Comparison of ENCODE assay signal across 9 mouse cellular contexts in genomic region chr5:114365043-114365752, GRCm38 (mm10). TPM values are rescaled to one million over a fixed set of nuclear protein-coding genes. Genes with fewer than 3 reads are reported as not detected.
DNase-seq lines count a peak whose midpoint lies in the region; ATAC-seq and TF ChIP-seq lines count a peak whose summit lies in the region.
"Had no signal": no experiment of that assay in that cellular context is flagged by ENCODE, and none has a peak within 500 bp of the region (broad histone marks: within the 10 kb centered on the region; RNA-seq: fewer than 3 reads in every experiment).

No protein-coding gene starts in this region.

- no peak overlapping the region for H3K4me3 ChIP-seq in limb, embryonic 12.5 days (replicated peaks)
- no peak overlapping the region for H3K4me3 ChIP-seq in limb, embryonic 10.5 days
- no peak overlapping the region for H3K4me3 ChIP-seq in embryonic facial prominence, embryonic 14.5 days (ENCODE audit: low read depth, low read length)
- no peak overlapping the region for H3K4me3 ChIP-seq in limb, embryonic 14.5 days (replicated peaks; ENCODE audit: low read length)
- no peak overlapping the region for H3K4me3 ChIP-seq in stomach, embryonic 15.5 days (replicated peaks)
- H3K4me3 ChIP-seq in hindbrain, embryonic 10.5 days: no peak overlapping the region
- H3K4me3 ChIP-seq: liver, embryonic 13.5 days had no signal

- no peak overlapping the region for H3K4me2 ChIP-seq in limb, embryonic 12.5 days
- H3K4me2 ChIP-seq in embryonic facial prominence, embryonic 14.5 days (ENCODE audit: low read depth, low read length): no peak overlapping the region
- H3K4me2 ChIP-seq in limb, embryonic 14.5 days (replicated peaks; ENCODE audit: low read depth, low read length, severe bottlenecking): no peak overlapping the region
- H3K4me2 ChIP-seq in stomach, embryonic 15.5 days: peak overlapping the region; percentile 15; the same call in 1 of the 2 replicates
- H3K4me2 ChIP-seq: liver, embryonic 13.5 days had no signal

- no peak for TF ChIP-seq POLR2A in limb, embryonic 14.5 days (IDR thresholded peaks at IDR 0.05; ENCODE audit: borderline replicate concordance, extremely low read depth, insufficient read depth, insufficient read length)

- H3K27ac ChIP-seq in limb, embryonic 12.5 days: peak overlapping the region; percentile 53; the same call in 1 of the 2 replicates
- H3K27ac ChIP-seq in limb, embryonic 10.5 days: no peak overlapping the region
- H3K27ac ChIP-seq in embryonic facial prominence, embryonic 14.5 days (replicated peaks; ENCODE audit: low read depth, low read length): peak overlapping the region; percentile 28; the same call in 1 of the 2 replicates
- 0 out of 2 replicates have a peak overlapping the region, but pooled peaks have one; percentile 55 for H3K27ac ChIP-seq in limb, embryonic 14.5 days (replicated peaks; ENCODE audit: low read depth, low read length)
- peak overlapping the region; percentile 86 for H3K27ac ChIP-seq in stomach, embryonic 15.5 days
- no peak overlapping the region for H3K27ac ChIP-seq in hindbrain, embryonic 10.5 days
- H3K27ac ChIP-seq: liver, embryonic 13.5 days had no signal

- no peak overlapping the region; the same call in 1 of the 2 replicates for H3K9ac ChIP-seq in limb, embryonic 12.5 days (replicated peaks)
- H3K9ac ChIP-seq in embryonic facial prominence, embryonic 14.5 days (ENCODE audit: low read depth, low read length): no peak overlapping the region
- no peak overlapping the region for H3K9ac ChIP-seq in limb, embryonic 14.5 days (ENCODE audit: low read depth, low read length, severe bottlenecking)
- H3K9ac ChIP-seq in stomach, embryonic 15.5 days: no peak overlapping the region
- H3K9ac ChIP-seq: liver, embryonic 13.5 days had no signal

- 86% methylated on average over 23 of the region's 23 CpGs for WGBS in limb, embryonic 12.5 days
- 92% methylated on average over 23 of the region's 23 CpGs for WGBS in limb, embryonic 10.5 days
- 79% methylated on average over 22 of the region's 23 CpGs for whole genome bisulfite sequencing in embryonic facial prominence, embryonic 14.5 days
- WGBS in limb, embryonic 14.5 days: 84% methylated on average over 22 of the region's 23 CpGs
- WGBS in stomach, embryonic 15.5 days: 68% methylated on average over 23 of the region's 23 CpGs
- WGBS in hindbrain, embryonic 10.5 days: 94% methylated on average over 23 of the region's 23 CpGs

- no peaks in the 10 kb centered on the region for H3K27me3 ChIP-seq in limb, embryonic 12.5 days
- H3K27me3 ChIP-seq in limb, embryonic 10.5 days (ENCODE audit: low read depth, poor library complexity, severe bottlenecking): no peaks in the 10 kb centered on the region
- H3K27me3 ChIP-seq in embryonic facial prominence, embryonic 14.5 days (replicated peaks; ENCODE audit: control insufficient read depth, insufficient read depth, low read length): no peaks in the 10 kb centered on the region
- H3K27me3 ChIP-seq in limb, embryonic 14.5 days (ENCODE audit: control insufficient read depth, insufficient read depth, low read length): no peaks in the 10 kb centered on the region
- no peaks in the 10 kb centered on the region for H3K27me3 ChIP-seq in stomach, embryonic 15.5 days (replicated peaks)
- no peaks in the 10 kb centered on the region for H3K27me3 ChIP-seq in hindbrain, embryonic 10.5 days (ENCODE audit: insufficient read depth, poor library complexity, severe bottlenecking)
- H3K27me3 ChIP-seq: liver, embryonic 13.5 days had no signal

- no peak for DNase-seq in limb, embryonic 10.5 days (ENCODE audit: low spot score)
- peak; percentile 70 for DNase-seq in embryonic facial prominence, embryonic 14.5 days (ENCODE audit: low spot score)
- no peak for DNase-seq in limb, embryonic 14.5 days (ENCODE audit: low spot score)
- no peak for DNase-seq in hindbrain, embryonic 10.5 days (ENCODE audit: low spot score)
- no peak for DNase-seq in retina, postnatal 1 day
- DNase-seq in left cerebral cortex, adult 8-10 months (ENCODE audit: low spot score in 2 of 2): no peak
- DNase-seq: liver, embryonic 13.5 days had no signal

- peaks cover 23% of the 10 kb centered on the region for H3K4me1 ChIP-seq in limb, embryonic 12.5 days (replicated peaks)
- H3K4me1 ChIP-seq in limb, embryonic 10.5 days: peaks cover 18% of the 10 kb centered on the region
- peaks cover 15% of the 10 kb centered on the region for H3K4me1 ChIP-seq in embryonic facial prominence, embryonic 14.5 days (ENCODE audit: control insufficient read depth, insufficient read depth, low read length)
- peaks cover 12% of the 10 kb centered on the region for H3K4me1 ChIP-seq in limb, embryonic 14.5 days (ENCODE audit: control insufficient read depth, insufficient read depth, low read length)
- peaks cover 36% of the 10 kb centered on the region for H3K4me1 ChIP-seq in stomach, embryonic 15.5 days
- H3K4me1 ChIP-seq in hindbrain, embryonic 10.5 days (replicated peaks): peaks cover 8% of the 10 kb centered on the region

- no peak for ATAC-seq in limb, embryonic 12.5 days (ENCODE audit: insufficient number of reproducible peaks, insufficient read depth, low FRiP score, low TSS enrichment, low read depth)
- ATAC-seq in embryonic facial prominence, embryonic 14.5 days (ENCODE audit: low read depth): peak; percentile 81
- peak; percentile 54 for ATAC-seq in limb, embryonic 14.5 days (ENCODE audit: low FRiP score, low read depth)
- ATAC-seq in stomach, embryonic 15.5 days (ENCODE audit: insufficient read depth, low FRiP score, low read depth): peak; percentile 86

- no peaks in the 10 kb centered on the region for H3K9me3 ChIP-seq in limb, embryonic 12.5 days
- H3K9me3 ChIP-seq in limb, embryonic 10.5 days (replicated peaks): no peaks in the 10 kb centered on the region
- no peaks in the 10 kb centered on the region for H3K9me3 ChIP-seq in embryonic facial prominence, embryonic 14.5 days (ENCODE audit: control insufficient read depth, low read length)
- H3K9me3 ChIP-seq in limb, embryonic 14.5 days (ENCODE audit: control insufficient read depth, low read length): no peaks in the 10 kb centered on the region
- no peaks in the 10 kb centered on the region for H3K9me3 ChIP-seq in stomach, embryonic 15.5 days
- no peaks in the 10 kb centered on the region for H3K9me3 ChIP-seq in hindbrain, embryonic 10.5 days
- H3K9me3 ChIP-seq: liver, embryonic 13.5 days had no signal

- H3K36me3 ChIP-seq in limb, embryonic 12.5 days: peaks cover 97% of the 10 kb centered on the region
- H3K36me3 ChIP-seq in limb, embryonic 10.5 days: peaks cover 99% of the 10 kb centered on the region
- H3K36me3 ChIP-seq in embryonic facial prominence, embryonic 14.5 days (ENCODE audit: control insufficient read depth, insufficient read depth, low read length): peaks cover 95% of the 10 kb centered on the region
- peaks cover 96% of the 10 kb centered on the region for H3K36me3 ChIP-seq in limb, embryonic 14.5 days (ENCODE audit: control insufficient read depth, insufficient read depth, low read length)
- H3K36me3 ChIP-seq in stomach, embryonic 15.5 days: peaks cover 57% of the 10 kb centered on the region
- H3K36me3 ChIP-seq in hindbrain, embryonic 10.5 days: peaks cover 100% of the 10 kb centered on the region

RNA-seq across cellular contexts. Expression of gene Kctd10, which starts 15.1 kb away (rescaled TPM):
- polyA plus RNA-seq in limb, embryonic 12.5 days (2016; fragmentation: Nextera tagmentation; extraction: Ambion mirVana): 84.0 and 86.7 TPM in 2 replicates
- 99.9 and 103 TPM in 2 replicates for polyA plus RNA-seq in limb, embryonic 10.5 days (2016; fragmentation: Nextera tagmentation; extraction: Ambion mirVana)
- 111 and 115 TPM in 2 replicates for polyA plus RNA-seq in embryonic facial prominence, embryonic 14.5 days (2014; fragmentation: Nextera tagmentation; extraction: Ambion mirVana)
- polyA plus RNA-seq in limb, embryonic 14.5 days (2012; rRNA removed): 89.4 and 93.1 TPM in 2 replicates
- 103 and 105 TPM in 2 replicates for polyA plus RNA-seq in limb, embryonic 14.5 days (2014; fragmentation: Nextera tagmentation; extraction: Ambion mirVana)
- 122 and 124 TPM in 2 replicates for polyA plus RNA-seq in stomach, embryonic 15.5 days (2015; fragmentation: Nextera tagmentation; extraction: Ambion mirVana)
- polyA plus RNA-seq in hindbrain, embryonic 10.5 days (2016; fragmentation: Nextera tagmentation; extraction: Ambion mirVana): 114 and 124 TPM in 2 replicates
- 10 to 100 TPM; 53.3 to 58.4 (median 56.9) TPM for total RNA-seq in left cerebral cortex, adult 8-10 months (2022)

RNA-seq across cellular contexts. Expression of gene Ube3b, which starts 15.2 kb away (rescaled TPM):
- polyA plus RNA-seq in limb, embryonic 12.5 days (2016; fragmentation: Nextera tagmentation; extraction: Ambion mirVana): 49.2 and 55.0 TPM in 2 replicates
- polyA plus RNA-seq in limb, embryonic 10.5 days (2016; fragmentation: Nextera tagmentation; extraction: Ambion mirVana): 54.5 and 59.5 TPM in 2 replicates
- polyA plus RNA-seq in embryonic facial prominence, embryonic 14.5 days (2014; fragmentation: Nextera tagmentation; extraction: Ambion mirVana): 44.5 and 47.5 TPM in 2 replicates
- polyA plus RNA-seq in limb, embryonic 14.5 days (2012; rRNA removed): 57.6 and 78.4 TPM in 2 replicates
- 51.2 and 56.4 TPM in 2 replicates for polyA plus RNA-seq in limb, embryonic 14.5 days (2014; fragmentation: Nextera tagmentation; extraction: Ambion mirVana)
- 36.1 and 37.9 TPM in 2 replicates for polyA plus RNA-seq in stomach, embryonic 15.5 days (2015; fragmentation: Nextera tagmentation; extraction: Ambion mirVana)
- polyA plus RNA-seq in hindbrain, embryonic 10.5 days (2016; fragmentation: Nextera tagmentation; extraction: Ambion mirVana): 52.5 and 56.2 TPM in 2 replicates
- 10 to 100 TPM; 82.5 to 88.8 (median 85.0) TPM for total RNA-seq in left cerebral cortex, adult 8-10 months (2022)

Comparison
In these comparisons a context has a peak if more than half of its experiments do, and no peak if none do; other contexts are left out.
1. H3K27ac ChIP-seq: peak in limb, embryonic 12.5 days (single experiment), embryonic facial prominence, embryonic 14.5 days (single experiment), limb, embryonic 14.5 days (single experiment) and stomach, embryonic 15.5 days (single experiment); none in limb, embryonic 10.5 days (single experiment) and hindbrain, embryonic 10.5 days (single experiment).